Mouse (Mus musculus) hindbrain, embryonic 16.5 days (tissue): ENCODE results near the gene Paqr8. TPM values are rescaled to one million over a fixed set of nuclear protein-coding genes. Genes with fewer than 3 reads are reported as not detected.

Experiments
- ATAC-seq: fragments of 200-750 bp; cut with Nextera tagmentation; 2 replicates; pipeline ENCODE4 v1.8.0; 2017; ENCODE audit warnings: moderate TSS enrichment, moderate library complexity
- H3K27ac ChIP-seq: fragments of 300-500 bp; sonication (generic); 2 replicates; pipeline ENCODE4 v1.5.1; 2014; ENCODE audit warnings: low read depth, mild to moderate bottlenecking, control low read depth, low read length, moderate library complexity
- H3K27me3 ChIP-seq: fragments of 300-500 bp; sonication (generic); replicated peaks from 2 replicates; pipeline ENCODE4 v1.6.1; 2014; ENCODE audit warnings: low read length; ENCODE audit not compliant: control insufficient read depth, insufficient read depth
- H3K36me3 ChIP-seq: fragments of 300-500 bp; sonication (generic); 2 replicates; pipeline ENCODE4 v1.6.1; 2014; ENCODE audit warnings: mild to moderate bottlenecking, low read length, moderate library complexity, mixed read lengths; ENCODE audit not compliant: control insufficient read depth, insufficient read depth
- H3K4me1 ChIP-seq: fragments of 300-500 bp; sonication (generic); 2 replicates; pipeline ENCODE4 v1.6.1; 2014; ENCODE audit warnings: low read depth, low read length; ENCODE audit not compliant: control insufficient read depth, insufficient read depth
- H3K4me2 ChIP-seq: fragments of 300-500 bp; sonication (generic); 2 replicates; pipeline ENCODE4 v1.6.1; 2014; ENCODE audit warnings: mild to moderate bottlenecking, low read length, control low read depth, moderate library complexity
- H3K4me3 ChIP-seq: fragments of 300-500 bp; sonication (generic); 2 replicates; pipeline ENCODE4 v1.5.1; 2014; ENCODE audit warnings: mild to moderate bottlenecking, low read length, control low read depth, moderate library complexity
- H3K9ac ChIP-seq: fragments of 300-500 bp; sonication (generic); 2 replicates; pipeline ENCODE4 v1.6.1; 2014; ENCODE audit warnings: low read depth, mild to moderate bottlenecking, control low read depth, low read length, moderate library complexity
- H3K9me3 ChIP-seq: fragments of 300-500 bp; sonication (generic); 2 replicates; pipeline ENCODE4 v1.6.1; 2014; ENCODE audit warnings: mild to moderate bottlenecking, low read length, moderate library complexity; ENCODE audit not compliant: control insufficient read depth
- WGBS: fragments of 180-500 bp; shearing (Covaris S2); extraction: QIAGEN DNeasy Blood & Tissue Kit; methylation state at CpG from one replicate; pipeline ENCODE4 v1.1.7; 2014; 5-methylcytosine and 5-hydroxymethylcytosine counted together
- polyA plus RNA-seq: library from polyadenylated mRNA; unstranded; fragments of >200 nt; fragmentation: Nextera tagmentation; extraction: Ambion mirVana; gene quantifications from 2 replicates; pipeline ENCODE4 v1.2.1, GENCODE M21; 2015

Paqr8 gene
- polyA plus RNA-seq, 1 experiment from 2014 or later = 43.4 TPM

DNA sequence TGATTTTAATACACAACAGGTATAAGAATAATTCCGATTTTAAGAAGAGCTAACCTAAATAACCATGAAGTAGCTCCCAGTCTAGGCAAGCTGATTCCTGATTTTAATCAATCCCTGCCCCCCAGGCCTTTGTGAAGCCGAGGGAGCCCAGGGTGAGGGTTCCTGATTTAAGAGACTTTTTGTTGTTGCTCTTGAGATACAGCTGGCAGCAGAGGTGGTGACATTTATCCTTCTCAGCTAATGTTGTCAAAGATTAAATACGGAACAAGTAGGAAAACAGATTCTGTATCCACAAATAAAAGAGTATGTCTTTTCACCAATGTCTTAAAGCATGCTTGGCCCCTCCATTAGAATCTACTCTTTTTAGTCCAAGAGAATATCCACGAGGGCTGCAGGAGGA, 9.9 kb downstream of the Paqr8 start:
- no peak overlapping the region for H3K9ac ChIP-seq
- no peaks in the 10 kb centered on the region; the same call in 1 of the 2 replicates for H3K4me1 ChIP-seq
- no peaks in the 10 kb centered on the region for H3K36me3 ChIP-seq
- no peaks in the 10 kb centered on the region for H3K27me3 ChIP-seq
- no peak overlapping the region for H3K4me3 ChIP-seq
- H3K9me3 ChIP-seq = no peaks in the 10 kb centered on the region
- no peak for ATAC-seq
- H3K4me2 ChIP-seq = no peak overlapping the region
- 52% methylated on average over 4 of the region's 4 CpGs for WGBS
- H3K27ac ChIP-seq = no peak overlapping the region

DNA sequence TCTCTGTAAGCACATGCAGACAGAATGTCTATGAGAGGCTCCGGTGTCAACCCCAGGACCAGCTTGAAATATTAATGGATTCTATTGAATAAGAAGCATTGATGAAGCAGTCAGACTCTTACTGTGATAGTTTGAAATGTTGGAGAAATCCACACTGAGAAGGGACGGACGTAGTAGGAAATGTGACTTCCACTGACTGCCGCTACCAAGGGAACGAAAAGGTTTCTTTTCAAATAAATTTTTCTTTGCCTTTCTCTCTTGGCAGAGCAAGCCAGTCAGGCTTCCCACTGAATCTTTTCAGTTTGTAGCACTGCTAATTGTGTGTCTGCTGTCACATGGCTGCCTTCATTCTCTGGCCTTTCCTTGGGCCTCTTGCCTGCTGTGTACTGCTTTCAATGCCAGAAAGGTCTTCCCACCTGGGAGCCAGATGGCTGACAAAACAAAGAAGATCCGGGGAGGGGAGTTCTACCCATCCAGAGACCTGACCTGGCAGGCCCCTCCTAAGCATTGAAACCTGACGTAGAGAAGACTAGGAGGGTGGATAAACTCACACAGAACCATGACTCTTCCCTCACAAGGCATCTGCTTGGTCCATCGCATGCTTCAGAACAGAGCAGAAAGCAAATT, 15.2 kb downstream of the Paqr8 start:
- Histone ChIP-seq H3K4me2 (no peak overlapping the region), H3K36me3 (no peaks in the 10 kb centered on the region), H3K4me1 (no peaks in the 10 kb centered on the region; the same call in 1 of the 2 replicates), H3K4me3 (no peak overlapping the region), H3K9me3 (no peaks in the 10 kb centered on the region), H3K27ac (peak overlapping the region; percentile 71), H3K27me3 (no peaks in the 10 kb centered on the region), H3K9ac (no peak overlapping the region)
- WGBS = 39% methylated on average over 8 of the region's 8 CpGs
- peak; percentile 93 for ATAC-seq

DNA sequence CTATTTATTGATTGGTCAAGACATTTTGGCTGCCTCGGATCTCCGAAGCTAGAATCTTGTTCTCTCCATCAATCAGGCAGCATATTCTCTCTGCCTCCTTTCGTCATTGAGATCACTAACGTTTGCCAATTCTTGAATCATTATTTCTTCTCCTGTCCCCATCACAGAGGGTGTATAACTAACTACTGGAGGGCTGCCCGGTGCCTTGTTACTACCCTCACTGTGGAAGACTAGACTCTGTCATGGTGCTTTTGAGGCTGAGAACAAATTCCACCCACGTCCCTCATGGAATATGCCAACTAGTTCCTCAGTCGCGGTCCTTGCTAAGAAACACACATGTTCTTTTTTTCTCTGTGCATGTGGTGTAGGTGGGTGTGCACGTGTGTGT, 15.7 kb downstream of the Paqr8 start:
- no peaks in the 10 kb centered on the region; the same call in 1 of the 2 replicates for H3K4me1 ChIP-seq
- H3K27me3 ChIP-seq = no peaks in the 10 kb centered on the region
- no peaks in the 10 kb centered on the region for H3K36me3 ChIP-seq
- H3K4me3 ChIP-seq = no peak overlapping the region
- peak overlapping the region; percentile 71 for H3K27ac ChIP-seq
- H3K9ac ChIP-seq = no peak overlapping the region
- 65% methylated on average over 9 of the region's 9 CpGs for WGBS
- peak; percentile 83 for ATAC-seq
- H3K4me2 ChIP-seq = no peak overlapping the region
- H3K9me3 ChIP-seq = no peaks in the 10 kb centered on the region

DNA sequence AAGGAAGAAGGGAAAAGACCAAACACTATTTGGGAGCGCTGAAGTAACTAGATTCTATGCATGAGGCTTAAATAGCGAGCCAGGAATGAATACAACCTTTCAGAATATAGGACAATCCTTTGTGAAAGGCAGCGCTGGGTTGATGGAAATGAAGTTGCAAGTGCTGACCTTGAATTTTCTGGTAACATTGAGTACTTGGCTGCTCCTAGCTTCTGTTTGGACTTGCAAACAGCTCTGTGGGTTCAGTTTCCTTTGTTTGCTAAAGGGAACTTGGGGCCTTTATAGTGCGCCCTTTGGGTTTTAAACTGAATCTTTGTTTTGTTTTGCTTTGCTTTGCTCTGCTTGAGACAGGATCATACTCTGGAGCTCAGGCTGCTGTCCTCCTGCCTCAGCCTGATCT, 18.1 kb downstream of the Paqr8 start:
- H3K4me1 ChIP-seq = peaks cover 3% of the 10 kb centered on the region; the same call in 1 of the 2 replicates

DNA sequence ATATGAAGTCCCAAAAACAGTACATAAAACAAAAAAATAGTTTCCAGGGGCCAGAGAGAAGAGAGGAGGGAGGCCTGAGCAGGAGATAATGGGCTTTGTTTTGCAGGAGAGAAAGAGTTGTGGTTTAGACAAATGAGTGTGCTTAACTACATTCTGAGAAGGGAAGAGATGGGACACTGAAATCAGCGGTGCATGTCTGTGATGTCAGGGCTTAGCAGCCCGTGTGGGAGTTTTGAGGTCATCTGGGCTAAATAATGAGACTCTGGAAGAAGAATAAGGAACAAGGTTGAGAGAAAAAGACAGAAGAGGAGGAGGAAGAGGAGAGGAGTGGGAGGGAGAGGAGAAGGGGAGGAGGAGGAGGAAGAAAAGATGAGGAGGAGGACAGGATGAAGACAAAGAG, 21.7 kb downstream of the Paqr8 start:
- Histone ChIP-seq H3K4me3 (no peak overlapping the region), H3K9ac (no peak overlapping the region), H3K36me3 (no peaks in the 10 kb centered on the region), H3K27ac (no peak overlapping the region; the same call in 1 of the 2 replicates), H3K4me1 (peaks cover 3% of the 10 kb centered on the region; the same call in 1 of the 2 replicates), H3K27me3 (no peaks in the 10 kb centered on the region), H3K4me2 (no peak overlapping the region), H3K9me3 (no peaks in the 10 kb centered on the region)
- no peak for ATAC-seq
- 9% methylated on average over 2 of the region's 2 CpGs for WGBS

More for the DNA sequence above, 18.1 kb downstream of the Paqr8 start:
- Histone ChIP-seq H3K36me3 (no peaks in the 10 kb centered on the region), H3K9me3 (no peaks in the 10 kb centered on the region), H3K27ac (peak overlapping the region; percentile 31; the same call in 1 of the 2 replicates), H3K4me2 (no peak overlapping the region), H3K9ac (no peak overlapping the region), H3K27me3 (no peaks in the 10 kb centered on the region), H3K4me3 (no peak overlapping the region)
- 25% methylated on average over 4 of the region's 4 CpGs for WGBS
- ATAC-seq = no peak

DNA sequence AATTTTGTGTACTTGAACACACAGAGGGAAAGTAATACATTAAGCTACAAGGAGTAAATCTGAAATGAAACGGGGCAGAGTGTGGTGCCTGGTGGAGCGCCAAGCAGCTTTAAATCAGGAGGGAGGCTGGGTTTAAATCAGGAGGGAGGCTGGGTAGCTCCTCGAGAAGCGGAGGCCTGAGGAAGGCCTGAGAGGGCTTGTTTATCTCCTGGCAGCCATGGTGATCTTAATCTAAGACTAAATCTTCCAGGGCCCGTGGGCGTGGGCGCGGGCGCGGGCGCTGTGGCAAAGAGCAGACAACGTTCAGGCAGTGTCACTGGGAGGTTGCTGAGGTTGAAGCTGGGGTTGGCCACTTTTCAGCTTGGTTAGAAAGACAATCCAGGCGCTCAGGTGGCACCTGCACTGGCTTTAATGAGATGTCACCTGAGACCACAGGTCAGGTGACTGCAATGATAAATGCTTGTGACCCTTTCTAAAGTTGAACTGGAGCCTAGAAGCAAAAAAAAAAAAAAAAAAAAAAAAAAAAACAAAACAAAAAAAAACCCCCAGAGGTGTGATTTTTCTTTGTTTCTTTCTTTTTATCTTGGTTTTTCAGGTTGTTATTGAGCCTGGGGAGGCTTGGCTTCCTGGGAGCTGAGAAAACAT, 22.2 kb downstream of the Paqr8 start:
- peaks cover 3% of the 10 kb centered on the region; the same call in 1 of the 2 replicates for H3K4me1 ChIP-seq
- 61% methylated on average over 13 of the region's 13 CpGs for WGBS
- H3K27ac ChIP-seq = no peak overlapping the region; the same call in 1 of the 2 replicates
- H3K27me3 ChIP-seq = no peaks in the 10 kb centered on the region
- no peaks in the 10 kb centered on the region for H3K36me3 ChIP-seq
- peak overlapping the region; percentile 28; the same call in 1 of the 2 replicates for H3K4me2 ChIP-seq
- no peak overlapping the region for H3K4me3 ChIP-seq
- ATAC-seq = peak; percentile 49; the same call in 1 of the 2 replicates
- H3K9me3 ChIP-seq = no peaks in the 10 kb centered on the region
- H3K9ac ChIP-seq = peak overlapping the region; percentile 17; the same call in 1 of the 2 replicates

DNA sequence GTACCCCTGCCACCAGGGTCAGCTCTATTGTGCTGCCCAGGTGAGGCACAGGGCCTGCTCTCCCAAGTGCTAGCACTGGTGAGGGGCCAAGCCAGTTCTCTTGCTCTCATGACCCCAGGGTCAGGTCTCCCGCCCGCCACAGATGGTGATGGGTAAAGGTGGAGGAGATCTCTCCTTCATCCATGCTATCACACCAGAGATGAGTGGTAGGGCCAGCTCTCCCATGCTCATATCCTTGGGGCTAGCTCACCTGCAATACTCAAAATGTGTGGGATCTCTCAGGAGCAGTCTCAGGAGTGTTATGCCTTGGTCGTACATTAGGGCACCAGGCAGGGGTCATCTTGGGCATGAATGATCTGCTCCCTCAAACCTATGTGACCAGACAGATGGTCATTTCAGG, 24.4 kb downstream of the Paqr8 start:
- H3K9ac ChIP-seq = no peak overlapping the region
- no peaks in the 10 kb centered on the region for H3K36me3 ChIP-seq
- 90% methylated on average over 3 of the region's 3 CpGs for WGBS
- H3K4me2 ChIP-seq = no peak overlapping the region
- ATAC-seq = no peak
- no peaks in the 10 kb centered on the region for H3K27me3 ChIP-seq
- no peak overlapping the region for H3K4me3 ChIP-seq
- H3K27ac ChIP-seq = no peak overlapping the region
- H3K4me1 ChIP-seq = peaks cover 6% of the 10 kb centered on the region
- H3K9me3 ChIP-seq = no peaks in the 10 kb centered on the region

DNA sequence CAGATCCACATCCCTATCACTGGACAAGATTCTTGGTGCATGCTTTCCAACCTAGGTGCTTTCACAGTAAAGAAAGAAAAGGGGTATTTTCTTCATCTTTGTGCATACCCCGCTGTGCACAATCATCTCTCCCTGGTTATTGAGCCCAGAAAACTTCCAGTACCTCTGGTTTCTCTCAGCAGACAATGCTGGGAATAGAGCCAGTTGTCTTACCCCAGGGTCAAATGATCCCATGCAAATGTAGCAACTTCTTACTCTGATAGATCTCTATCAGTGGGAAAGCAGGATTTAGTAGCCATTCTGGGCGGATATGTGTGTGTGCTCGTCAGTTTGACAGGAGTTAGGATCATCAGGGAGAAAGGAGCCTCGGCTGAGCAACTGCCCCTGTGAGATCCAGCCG, 25.2 kb downstream of the Paqr8 start:
- WGBS = 74% methylated on average over 5 of the region's 5 CpGs
- ATAC-seq = no peak
- H3K4me1 ChIP-seq = peaks cover 6% of the 10 kb centered on the region

DNA sequence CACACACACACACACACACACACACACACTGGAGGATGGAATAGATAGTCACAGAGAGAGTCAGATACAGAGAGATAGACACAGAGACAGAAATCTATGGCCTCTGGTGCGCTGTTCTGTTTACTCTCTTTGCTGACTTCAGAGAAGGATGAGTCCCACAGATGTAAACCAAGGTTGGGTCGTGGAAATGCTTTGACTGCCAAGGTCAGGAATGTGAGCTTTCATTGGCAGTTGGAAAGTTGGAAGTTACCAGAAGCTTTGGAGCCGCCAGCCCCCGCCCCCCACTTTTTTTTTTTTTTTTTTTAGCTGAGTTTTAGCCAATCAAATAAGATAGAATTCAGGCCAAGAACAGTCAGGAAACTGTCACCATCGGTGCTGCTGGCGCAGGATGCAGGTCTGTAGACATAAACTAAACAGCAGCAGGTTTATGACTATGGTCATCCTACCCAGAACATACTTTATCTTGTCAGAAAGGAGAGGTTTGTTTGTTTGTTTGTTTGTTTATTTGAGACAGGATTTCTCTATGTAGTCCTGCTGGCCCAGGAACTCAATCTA, 27.2 kb downstream of the Paqr8 start:
- Histone ChIP-seq H3K36me3 (no peaks in the 10 kb centered on the region), H3K9ac (no peak overlapping the region), H3K27ac (no peak overlapping the region), H3K4me2 (no peak overlapping the region), H3K4me3 (no peak overlapping the region), H3K27me3 (no peaks in the 10 kb centered on the region), H3K9me3 (no peaks in the 10 kb centered on the region), H3K4me1 (peaks cover 5% of the 10 kb centered on the region)
- WGBS = 84% methylated on average over 6 of the region's 6 CpGs
- no peak for ATAC-seq

More for the DNA sequence above, 25.2 kb downstream of the Paqr8 start:
- Histone ChIP-seq H3K4me2 (no peak overlapping the region), H3K9ac (no peak overlapping the region), H3K27ac (no peak overlapping the region), H3K4me3 (no peak overlapping the region), H3K27me3 (no peaks in the 10 kb centered on the region), H3K36me3 (no peaks in the 10 kb centered on the region), H3K9me3 (no peaks in the 10 kb centered on the region)
